Mouse (Mus musculus): ENCODE measurements around the gene Map3k12. TPM values are rescaled to one million over a fixed set of nuclear protein-coding genes. Genes with fewer than 3 reads are reported as not detected.

Map3k12 gene
- polyA plus RNA-seq, 1 experiment from 2014 or later = 50.6 TPM

DNA sequence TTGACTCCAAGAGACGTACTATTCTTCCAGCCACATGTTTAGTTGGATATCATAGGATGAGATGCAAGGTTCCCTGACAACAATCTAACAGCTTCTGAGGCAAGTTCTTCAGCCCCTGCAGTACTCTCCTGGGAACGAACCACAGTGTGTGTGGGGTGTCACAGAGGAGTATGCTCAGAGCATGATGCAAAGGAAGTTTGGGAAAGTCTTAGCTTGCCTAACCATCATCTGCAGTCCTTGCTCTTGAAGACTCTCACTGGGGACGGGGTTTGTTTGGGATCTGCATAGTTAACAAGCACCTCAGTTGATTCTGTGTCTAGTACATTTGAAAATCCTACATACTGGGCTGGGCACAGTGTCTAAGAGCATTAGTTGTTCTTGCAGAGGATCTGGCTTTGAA lies 8.5 kb downstream of the Map3k12 start:
- H3K27ac ChIP-seq (replicated peaks) = no peak overlapping the region
- H3K4me2 ChIP-seq = no peak overlapping the region
- no peak overlapping the region for H3K4me3 ChIP-seq
- no peaks in the 10 kb centered on the region for H3K27me3 ChIP-seq
- peaks cover 50% of the 10 kb centered on the region for H3K36me3 ChIP-seq
- H3K9me3 ChIP-seq = no peaks in the 10 kb centered on the region
- WGBS = 86% methylated on average over 3 of the region's 3 CpGs
- no peak overlapping the region for H3K9ac ChIP-seq
- no peak for ATAC-seq (ENCODE audit: low read depth)
- peaks cover 44% of the 10 kb centered on the region for H3K4me1 ChIP-seq (replicated peaks)

DNA sequence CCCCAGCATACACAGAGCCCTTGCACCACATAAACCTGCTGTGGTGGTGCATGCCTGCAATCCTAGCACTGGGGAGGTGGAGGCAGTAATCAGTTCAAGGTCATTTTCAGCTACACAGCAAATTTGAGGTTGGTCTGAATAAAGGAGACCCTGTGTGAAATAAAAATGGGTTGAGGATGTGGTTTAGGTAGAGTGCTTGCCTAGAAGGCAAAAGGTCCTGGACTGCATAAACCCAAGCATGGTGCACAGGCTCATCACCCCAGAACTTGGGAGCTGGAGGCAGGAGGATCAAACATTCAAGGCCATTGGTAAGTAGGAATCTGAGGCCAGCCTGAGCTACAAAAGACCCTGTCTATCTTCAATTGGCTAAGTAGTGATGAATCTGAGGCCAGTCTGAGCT lies 9.3 kb downstream of the Map3k12 start:
- Histone ChIP-seq H3K9ac (no peak overlapping the region), H3K27me3 (no peaks in the 10 kb centered on the region), H3K9me3 (no peaks in the 10 kb centered on the region), H3K36me3 (peaks cover 58% of the 10 kb centered on the region), H3K27ac (replicated peaks) (no peak overlapping the region), H3K4me1 (replicated peaks) (peaks cover 37% of the 10 kb centered on the region), H3K4me3 (no peak overlapping the region), H3K4me2 (no peak overlapping the region)
- ATAC-seq (ENCODE audit: low read depth) = no peak

DNA sequence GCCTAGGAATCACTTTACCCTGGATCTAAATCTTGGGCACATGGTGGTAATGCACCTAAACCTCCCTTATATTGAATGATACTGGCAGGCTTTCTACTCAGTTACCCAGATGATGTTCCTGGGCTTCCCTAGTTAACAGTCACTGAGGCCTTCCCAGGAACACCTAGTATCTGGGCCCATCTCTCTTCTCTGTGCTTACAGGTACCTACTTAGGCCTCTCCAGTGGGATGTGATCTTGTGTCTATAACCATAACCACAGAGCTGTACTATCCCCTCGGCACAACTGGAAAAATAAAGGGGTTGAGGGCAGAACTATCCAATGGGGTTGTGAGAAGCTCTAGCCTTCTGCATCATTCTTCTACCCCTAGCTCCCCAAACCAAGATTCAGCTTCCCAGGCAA lies 10.0 kb downstream of the Map3k12 start:
- no peak overlapping the region for H3K9ac ChIP-seq
- no peak overlapping the region for H3K27ac ChIP-seq (replicated peaks)
- H3K4me1 ChIP-seq (replicated peaks) = peaks cover 30% of the 10 kb centered on the region
- WGBS = 93% methylated on average over 1 of the region's 1 CpGs
- no peak overlapping the region for H3K4me3 ChIP-seq
- ATAC-seq (ENCODE audit: low read depth) = no peak
- H3K27me3 ChIP-seq = no peaks in the 10 kb centered on the region
- H3K9me3 ChIP-seq = no peaks in the 10 kb centered on the region
- H3K4me2 ChIP-seq = no peak overlapping the region
- peaks cover 65% of the 10 kb centered on the region for H3K36me3 ChIP-seq

DNA sequence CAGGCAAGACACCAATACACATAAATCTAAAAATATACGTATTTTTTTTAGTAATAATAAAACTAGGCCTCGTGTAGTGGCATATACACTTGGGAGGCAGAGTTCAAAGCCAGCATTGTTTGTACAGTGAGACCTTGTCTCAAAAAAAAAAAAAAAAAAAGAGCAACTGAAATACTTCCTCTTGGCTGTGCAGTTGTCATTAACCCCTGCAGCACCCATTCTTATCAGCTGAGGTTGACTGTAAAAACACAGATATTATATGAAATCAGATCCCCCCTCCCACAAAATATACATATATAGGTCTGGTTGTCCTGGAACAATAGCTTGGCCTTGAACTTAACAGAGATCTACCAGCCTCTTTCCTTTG lies 10.4 kb downstream of the Map3k12 start:
- Histone ChIP-seq H3K9ac (no peak overlapping the region), H3K4me3 (no peak overlapping the region), H3K4me1 (replicated peaks) (peaks cover 25% of the 10 kb centered on the region), H3K27me3 (no peaks in the 10 kb centered on the region), H3K9me3 (no peaks in the 10 kb centered on the region), H3K27ac (replicated peaks) (no peak overlapping the region), H3K36me3 (peaks cover 69% of the 10 kb centered on the region), H3K4me2 (no peak overlapping the region)
- ATAC-seq (ENCODE audit: low read depth) = no peak
- 53% methylated on average over 2 of the region's 2 CpGs for WGBS

DNA sequence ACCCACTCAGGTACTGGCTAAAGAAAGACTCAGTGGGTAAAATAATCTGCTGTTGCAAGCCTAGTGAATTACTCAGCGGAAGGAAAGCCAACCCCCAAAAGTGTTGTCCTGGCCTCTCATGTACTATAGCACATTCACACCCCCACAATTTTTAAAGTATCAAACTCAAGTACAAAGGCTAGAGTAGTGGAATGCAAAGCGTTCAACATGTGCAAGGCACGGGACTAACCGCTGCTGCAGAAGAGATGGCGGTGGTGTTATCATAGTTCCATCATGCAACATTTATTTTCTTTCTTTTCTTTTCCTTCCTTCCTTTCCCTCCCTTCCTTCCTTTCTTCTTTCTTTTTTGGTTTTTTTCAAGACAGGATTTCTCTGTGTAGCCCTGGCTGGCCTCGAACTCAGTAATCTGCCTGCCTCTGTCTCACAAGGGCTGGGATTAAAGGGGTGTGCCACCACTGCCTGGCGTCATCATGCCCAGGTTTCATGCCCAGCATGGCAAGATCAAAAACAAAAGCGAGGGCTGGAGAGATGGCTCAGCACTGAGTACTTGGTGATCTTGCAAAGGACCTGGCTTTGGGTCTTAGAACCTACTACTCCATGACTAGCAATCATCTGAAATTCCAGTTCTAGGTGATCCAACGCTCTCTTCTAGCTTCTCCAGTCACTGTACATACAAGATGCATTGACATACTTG lies 10.9 kb downstream of the Map3k12 start:
- Histone ChIP-seq H3K27me3 (no peaks in the 10 kb centered on the region), H3K9me3 (no peaks in the 10 kb centered on the region), H3K4me1 (replicated peaks) (peaks cover 20% of the 10 kb centered on the region), H3K4me2 (no peak overlapping the region), H3K9ac (no peak overlapping the region), H3K36me3 (peaks cover 74% of the 10 kb centered on the region), H3K4me3 (no peak overlapping the region), H3K27ac (replicated peaks) (no peak overlapping the region; the same call in 1 of the 2 replicates)
- ATAC-seq (ENCODE audit: low read depth) = no peak
- 89% methylated on average over 9 of the region's 9 CpGs for WGBS

DNA sequence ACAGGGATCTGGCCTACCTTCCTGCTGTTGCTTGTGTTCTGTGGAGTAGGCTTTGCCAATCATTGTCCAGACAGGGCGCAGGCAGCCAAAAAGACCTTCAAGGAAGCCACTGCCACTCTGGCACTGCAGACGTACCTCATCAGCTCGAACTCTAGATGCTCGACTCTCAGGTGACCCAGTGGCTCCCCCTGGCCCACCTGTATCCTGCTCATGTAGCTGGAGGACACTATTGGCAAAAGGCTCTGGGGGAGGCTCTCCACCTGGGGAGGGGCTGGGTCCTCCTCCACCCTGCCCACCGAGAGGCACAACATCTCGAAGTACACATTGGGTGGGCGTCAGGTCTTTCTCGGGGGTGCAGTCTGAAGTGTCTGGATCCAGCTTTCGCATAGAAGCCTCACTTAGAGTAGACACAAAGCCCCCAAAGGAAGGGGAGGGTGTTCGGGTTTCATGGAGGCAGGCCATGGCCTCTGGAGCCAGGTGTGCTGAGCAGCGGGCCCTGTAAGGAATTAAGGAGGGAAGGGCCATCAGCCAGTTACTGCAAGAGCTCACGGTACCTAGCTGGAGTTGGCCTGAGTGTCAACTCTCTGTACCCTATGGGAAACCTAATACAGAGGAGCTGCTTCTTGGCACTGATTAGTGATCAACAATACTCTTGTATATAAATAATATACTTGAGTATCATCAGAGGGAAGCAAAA lies 11.6 kb downstream of the Map3k12 start:
- H3K27me3 ChIP-seq = no peaks in the 10 kb centered on the region
- no peak overlapping the region for H3K4me3 ChIP-seq
- peaks cover 17% of the 10 kb centered on the region for H3K4me1 ChIP-seq (replicated peaks)
- no peak overlapping the region for H3K9ac ChIP-seq
- peaks cover 81% of the 10 kb centered on the region for H3K36me3 ChIP-seq
- ATAC-seq (ENCODE audit: low read depth) = no peak
- 78% methylated on average over 12 of the region's 12 CpGs for WGBS
- H3K4me2 ChIP-seq = no peak overlapping the region
- H3K9me3 ChIP-seq = no peaks in the 10 kb centered on the region
- no peak overlapping the region for H3K27ac ChIP-seq (replicated peaks)

DNA sequence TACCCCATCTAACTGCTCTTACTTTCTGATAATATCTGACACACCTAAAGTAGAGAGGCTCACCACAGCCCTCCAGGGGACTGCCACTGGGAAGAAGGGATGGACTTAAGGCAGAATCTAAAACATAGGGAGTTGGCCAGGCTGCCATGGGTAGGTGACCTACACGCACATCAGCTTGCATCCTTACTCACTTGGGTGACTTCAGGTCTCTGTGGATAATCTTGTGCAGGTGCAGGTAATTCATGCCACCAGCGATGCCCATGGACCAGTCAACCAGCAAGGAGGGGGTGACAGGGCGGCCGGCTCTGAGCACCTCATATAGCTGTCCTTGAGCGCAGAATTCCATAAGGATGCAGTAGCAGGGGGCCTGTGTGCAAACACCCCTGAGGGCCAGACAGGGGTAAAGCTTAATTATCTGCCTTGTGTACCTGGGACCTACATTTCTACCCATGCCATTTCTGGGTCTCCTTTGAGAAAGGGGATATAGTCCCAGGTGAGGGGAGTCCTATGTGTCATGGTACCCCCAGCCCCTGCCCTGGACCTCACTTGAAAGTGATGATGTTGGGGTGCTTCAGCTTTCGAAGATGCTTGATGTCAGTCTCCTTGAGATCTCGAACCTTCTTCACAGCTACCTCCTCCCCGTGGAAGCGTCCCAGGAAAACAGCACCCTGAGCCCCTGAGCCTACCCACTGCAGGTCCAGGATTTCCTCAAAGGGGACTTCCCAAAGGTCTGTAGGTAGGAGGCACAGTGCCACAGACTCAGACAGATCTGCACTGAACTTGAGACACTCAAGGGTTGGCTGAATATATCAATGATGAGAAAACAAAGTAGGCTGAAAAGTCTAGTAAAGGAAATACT lies 12.7 kb downstream of the Map3k12 start:
- 92% methylated on average over 9 of the region's 9 CpGs for WGBS

DNA sequence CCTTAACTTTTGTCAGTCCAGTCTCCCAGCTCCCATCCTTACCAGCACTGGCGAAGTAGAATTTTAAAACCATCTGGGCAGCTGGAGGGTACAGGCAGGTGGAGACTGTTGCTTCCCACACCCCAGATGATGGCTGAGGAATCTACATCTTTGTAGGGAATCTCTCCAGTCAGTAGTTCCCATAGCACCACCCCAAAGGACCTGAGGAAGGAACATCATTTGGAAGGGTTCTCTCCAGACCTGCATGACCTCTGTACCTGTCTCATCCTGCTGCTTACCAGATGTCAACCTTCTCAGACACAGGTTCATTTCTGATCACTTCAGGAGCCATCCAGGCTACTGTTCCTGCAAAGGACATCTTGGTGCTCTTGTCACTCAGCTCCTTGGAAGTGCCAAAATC lies 13.4 kb downstream of the Map3k12 start, which contains the start of gene Gm10337:
TSS of gene Gm10337 (plus strand) at position 276 of the 400 bp plus-strand sequence.
- ATAC-seq (ENCODE audit: low read depth) = no peak
- 92% methylated on average over 1 of the region's 1 CpGs for WGBS

More for the DNA sequence above, 12.7 kb downstream of the Map3k12 start:
- peaks cover 8% of the 10 kb centered on the region for H3K4me1 ChIP-seq (replicated peaks)
- H3K27ac ChIP-seq (replicated peaks) = no peak overlapping the region
- no peak overlapping the region for H3K4me2 ChIP-seq
- no peak overlapping the region for H3K9ac ChIP-seq
- no peaks in the 10 kb centered on the region for H3K27me3 ChIP-seq
- no peak for ATAC-seq (ENCODE audit: low read depth)
- peaks cover 91% of the 10 kb centered on the region for H3K36me3 ChIP-seq
- no peaks in the 10 kb centered on the region for H3K9me3 ChIP-seq
- no peak overlapping the region for H3K4me3 ChIP-seq

DNA sequence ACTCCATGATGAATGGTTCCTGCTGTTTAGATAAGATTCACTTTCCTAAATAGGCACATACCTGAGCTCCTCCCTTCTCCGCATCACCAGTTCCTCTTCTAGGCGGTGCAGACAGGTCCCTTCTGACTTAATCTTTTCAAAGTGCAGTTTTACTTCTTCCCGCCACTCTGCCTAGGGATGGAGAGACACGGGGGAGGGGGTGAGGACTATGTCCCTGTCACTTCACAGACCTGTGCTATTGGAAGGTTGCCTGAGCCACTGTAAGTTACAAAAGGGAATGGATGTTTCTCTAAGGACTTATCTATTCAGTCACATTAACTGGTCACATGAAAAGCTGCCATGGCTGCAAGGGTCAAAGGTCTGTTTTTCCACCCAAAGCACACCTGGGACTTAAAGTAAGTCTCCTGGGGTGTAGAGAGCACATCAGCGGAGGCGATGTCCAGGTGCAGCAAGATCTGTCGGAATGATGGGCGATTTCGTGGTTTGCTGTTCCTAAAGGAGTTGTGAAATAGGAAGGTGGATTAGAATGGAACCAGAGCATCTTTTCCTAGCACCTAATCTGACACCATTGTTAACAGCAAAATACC lies 14.5 kb downstream of the Map3k12 start:
- ATAC-seq (ENCODE audit: low read depth) = no peak
- H3K36me3 ChIP-seq = peaks cover 90% of the 10 kb centered on the region
- no peaks in the 10 kb centered on the region for H3K27me3 ChIP-seq
- no peak overlapping the region for H3K4me3 ChIP-seq
- no peak overlapping the region for H3K4me2 ChIP-seq
- no peak overlapping the region for H3K9ac ChIP-seq
- no peak overlapping the region for H3K27ac ChIP-seq (replicated peaks)
- H3K9me3 ChIP-seq = no peaks in the 10 kb centered on the region
- WGBS = 81% methylated on average over 9 of the region's 9 CpGs
- H3K4me1 ChIP-seq (replicated peaks) = no peaks in the 10 kb centered on the region

More for the DNA sequence above, 13.4 kb downstream of the Map3k12 start, which contains the start of gene Gm10337:
- no peak within 1 kb of the TSS for H3K4me2 ChIP-seq
- H3K9ac ChIP-seq = no peak within 1 kb of the TSS
- H3K27ac ChIP-seq (replicated peaks) = no peak within 1 kb of the TSS
- H3K4me3 ChIP-seq = no peak within 1 kb of the TSS
- H3K27me3 ChIP-seq = no peaks in the 10 kb centered on the region
- peaks cover 89% of the 10 kb centered on the region for H3K36me3 ChIP-seq
- H3K9me3 ChIP-seq = no peaks in the 10 kb centered on the region
- H3K4me1 ChIP-seq (replicated peaks) = 0 out of 2 replicates have a peak, but pooled peaks cover under 1% of the 10 kb centered on the region

DNA sequence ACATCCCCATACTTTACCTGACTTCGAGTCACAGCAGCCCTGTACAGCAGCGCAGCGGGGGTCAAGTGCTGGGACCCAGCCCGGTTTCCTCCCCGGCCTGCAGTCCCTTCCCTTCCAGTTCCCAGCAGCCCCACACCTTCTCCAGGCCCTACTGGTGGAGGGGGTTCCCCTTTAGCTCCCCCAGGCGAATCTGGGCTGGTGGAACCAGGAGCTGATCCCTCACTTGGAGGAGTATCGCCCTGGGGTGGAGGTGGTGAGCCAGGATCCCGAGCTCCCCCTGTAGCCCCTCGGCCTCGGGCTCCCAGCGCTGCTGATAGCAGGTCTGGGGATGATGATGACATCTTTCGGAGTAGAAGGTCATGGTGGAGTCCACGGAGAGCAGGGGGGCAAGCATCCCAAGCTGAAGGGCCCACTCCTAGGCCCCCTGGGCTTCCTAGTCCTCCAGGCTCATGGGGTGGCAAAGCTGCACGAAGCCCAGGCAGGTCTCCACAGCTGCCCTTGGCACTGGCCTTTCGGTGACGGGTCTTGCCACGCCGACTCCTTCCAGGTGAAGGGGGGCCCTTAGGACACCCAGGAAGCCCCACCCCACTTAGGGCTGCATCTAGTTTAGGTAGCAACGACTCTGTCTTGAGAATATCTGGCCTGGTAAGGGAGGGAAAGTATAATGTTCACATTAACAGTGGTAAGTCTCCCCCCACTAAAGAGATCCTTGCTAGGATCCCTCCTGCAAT lies 15.6 kb downstream of the Map3k12 start:
- 94% methylated on average over 19 of the region's 19 CpGs for WGBS
- Histone ChIP-seq H3K4me2 (no peak overlapping the region), H3K4me1 (replicated peaks) (no peaks in the 10 kb centered on the region), H3K27ac (replicated peaks) (no peak overlapping the region), H3K36me3 (peaks cover 93% of the 10 kb centered on the region), H3K9ac (no peak overlapping the region), H3K4me3 (no peak overlapping the region), H3K9me3 (no peaks in the 10 kb centered on the region), H3K27me3 (no peaks in the 10 kb centered on the region)
- ATAC-seq (ENCODE audit: low read depth) = 0 out of 2 replicates have a peak, but pooled peaks have one; percentile 30

DNA sequence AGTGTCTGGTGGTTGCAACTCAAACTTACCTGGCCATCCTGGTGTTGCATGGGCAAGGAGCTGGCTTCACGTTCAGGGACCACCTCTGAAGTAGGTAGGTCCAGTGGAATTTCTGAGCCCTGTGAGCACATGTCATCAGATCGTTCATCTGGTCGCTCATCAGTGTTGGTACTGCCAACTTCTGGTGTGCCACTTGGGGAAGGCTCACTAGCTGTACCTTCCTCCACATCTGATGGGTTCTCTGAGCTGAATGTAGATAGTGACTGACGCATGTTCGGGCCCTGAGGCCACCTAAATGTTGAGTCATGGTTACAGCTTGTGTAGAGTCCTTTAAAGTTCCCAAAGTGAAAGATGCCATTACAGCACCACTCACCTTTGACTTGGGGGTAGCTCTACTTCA lies 16.4 kb downstream of the Map3k12 start:
- Histone ChIP-seq H3K4me1 (replicated peaks) (no peaks in the 10 kb centered on the region), H3K4me2 (no peak overlapping the region), H3K27ac (replicated peaks) (no peak overlapping the region), H3K27me3 (no peaks in the 10 kb centered on the region), H3K36me3 (peaks cover 96% of the 10 kb centered on the region), H3K9ac (no peak overlapping the region), H3K4me3 (no peak overlapping the region), H3K9me3 (no peaks in the 10 kb centered on the region)
- 94% methylated on average over 5 of the region's 5 CpGs for WGBS
- ATAC-seq (ENCODE audit: low read depth) = no peak
